Mouse (Mus musculus): ENCODE results near the gene Kansl1. TPM values are rescaled to one million over a fixed set of nuclear protein-coding genes. Genes with fewer than 3 reads are reported as not detected.

Kansl1 gene
- polyA plus RNA-seq, 1 experiment from 2014 or later = 33.8 TPM

DNA sequence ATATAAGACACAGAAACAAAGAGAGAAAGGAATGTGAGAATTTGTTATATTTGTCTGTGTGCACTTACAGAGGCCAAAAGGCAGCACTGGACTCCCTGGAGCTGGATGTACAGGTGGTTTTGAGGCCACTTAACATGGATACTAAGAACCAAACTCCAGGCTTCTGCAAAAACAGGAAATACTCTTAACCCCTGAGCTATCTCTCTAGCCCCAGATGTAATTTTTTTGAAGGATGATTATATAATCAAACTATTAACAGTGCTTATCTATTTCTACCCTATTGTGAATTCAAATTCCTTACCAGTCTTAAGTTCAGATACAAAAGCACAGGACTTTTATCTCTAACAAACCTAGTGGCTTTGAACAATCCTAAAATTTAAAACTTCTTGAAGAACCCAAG, 32.9 kb downstream of the Kansl1 start:
- no peaks in the 10 kb centered on the region for H3K36me3 ChIP-seq
- no peak overlapping the region for H3K4me3 ChIP-seq (replicated peaks)
- H3K9me3 ChIP-seq = no peaks in the 10 kb centered on the region
- no peaks in the 10 kb centered on the region for H3K27me3 ChIP-seq
- peaks cover 33% of the 10 kb centered on the region for H3K4me1 ChIP-seq (replicated peaks)
- no peak for ATAC-seq
- H3K4me2 ChIP-seq (replicated peaks) = no peak overlapping the region
- H3K27ac ChIP-seq = no peak overlapping the region
- no peak overlapping the region for H3K9ac ChIP-seq (replicated peaks)

DNA sequence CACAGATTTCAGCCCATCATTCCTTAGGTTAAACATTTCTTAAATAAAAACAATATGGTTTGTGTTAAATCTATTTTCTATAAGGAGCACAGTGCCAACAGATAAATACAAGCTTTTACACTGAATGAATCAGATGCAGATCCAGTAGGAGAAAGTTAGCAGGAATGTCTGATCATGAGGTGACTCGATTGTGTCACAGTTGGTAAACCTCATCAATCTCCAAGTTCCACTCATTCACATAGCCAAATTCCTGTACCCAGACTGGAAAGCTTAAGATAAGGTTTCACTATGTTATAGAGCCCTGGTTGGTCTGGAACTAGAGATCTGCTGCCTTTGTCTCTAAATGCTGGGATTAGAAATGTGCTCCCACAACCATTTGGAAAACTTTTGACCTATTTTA, 33.5 kb downstream of the Kansl1 start:
- Histone ChIP-seq H3K36me3 (no peaks in the 10 kb centered on the region), H3K4me1 (replicated peaks) (peaks cover 33% of the 10 kb centered on the region), H3K27me3 (no peaks in the 10 kb centered on the region), H3K4me3 (replicated peaks) (no peak overlapping the region), H3K4me2 (replicated peaks) (no peak overlapping the region), H3K9ac (replicated peaks) (no peak overlapping the region), H3K9me3 (no peaks in the 10 kb centered on the region), H3K27ac (no peak overlapping the region)
- WGBS = 88% methylated on average over 1 of the region's 1 CpGs
- ATAC-seq = no peak

DNA sequence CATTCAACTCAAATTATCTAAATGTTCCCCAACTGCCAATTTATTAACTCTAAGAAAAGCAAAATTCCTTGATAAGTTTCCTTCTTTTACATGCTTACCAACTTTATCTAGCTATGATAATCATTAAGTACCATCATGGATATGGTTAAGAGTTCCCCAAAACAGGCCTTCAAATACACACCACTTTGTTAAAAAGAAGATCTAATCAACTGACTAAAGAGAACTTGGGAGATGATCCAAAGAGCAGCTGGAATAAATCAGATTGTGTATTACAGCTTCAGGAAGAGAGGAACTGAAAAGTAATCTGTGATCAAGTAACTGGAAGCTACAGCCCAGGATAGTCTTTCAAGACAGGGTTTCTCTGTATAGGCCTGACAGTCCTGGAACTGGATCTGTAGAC, 36.4 kb downstream of the Kansl1 start:
- peaks cover 15% of the 10 kb centered on the region for H3K4me1 ChIP-seq (replicated peaks)
- no peak for ATAC-seq
- no peaks in the 10 kb centered on the region for H3K27me3 ChIP-seq
- H3K4me2 ChIP-seq (replicated peaks) = no peak overlapping the region
- no peak overlapping the region for H3K9ac ChIP-seq (replicated peaks)
- no peaks in the 10 kb centered on the region for H3K9me3 ChIP-seq
- H3K4me3 ChIP-seq (replicated peaks) = no peak overlapping the region
- H3K36me3 ChIP-seq = no peaks in the 10 kb centered on the region
- H3K27ac ChIP-seq = no peak overlapping the region

DNA sequence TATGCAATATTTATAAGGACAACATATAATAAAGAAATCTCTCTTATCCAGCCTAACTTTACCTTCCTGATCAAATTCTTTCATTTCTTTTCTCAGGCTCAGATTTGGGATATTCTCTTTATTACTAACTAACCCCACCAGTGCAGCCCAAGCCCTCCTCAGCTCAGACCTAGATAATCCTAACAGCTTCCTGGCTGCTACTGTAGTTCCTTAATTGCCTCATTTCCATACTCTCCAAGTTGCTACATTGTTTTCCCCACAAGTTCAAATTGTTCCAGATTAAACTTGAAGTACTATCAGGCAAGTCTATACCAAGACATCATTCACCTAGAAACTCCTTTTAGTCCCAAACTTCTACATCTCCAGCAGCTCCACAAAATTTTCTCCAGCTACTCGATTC, 36.9 kb downstream of the Kansl1 start:
- Histone ChIP-seq H3K36me3 (no peaks in the 10 kb centered on the region), H3K4me3 (replicated peaks) (no peak overlapping the region), H3K9me3 (no peaks in the 10 kb centered on the region), H3K27ac (no peak overlapping the region), H3K9ac (replicated peaks) (no peak overlapping the region), H3K4me2 (replicated peaks) (no peak overlapping the region), H3K27me3 (no peaks in the 10 kb centered on the region), H3K4me1 (replicated peaks) (peaks cover 15% of the 10 kb centered on the region)
- 94% methylated on average over 1 of the region's 1 CpGs for WGBS
- no peak for ATAC-seq

DNA sequence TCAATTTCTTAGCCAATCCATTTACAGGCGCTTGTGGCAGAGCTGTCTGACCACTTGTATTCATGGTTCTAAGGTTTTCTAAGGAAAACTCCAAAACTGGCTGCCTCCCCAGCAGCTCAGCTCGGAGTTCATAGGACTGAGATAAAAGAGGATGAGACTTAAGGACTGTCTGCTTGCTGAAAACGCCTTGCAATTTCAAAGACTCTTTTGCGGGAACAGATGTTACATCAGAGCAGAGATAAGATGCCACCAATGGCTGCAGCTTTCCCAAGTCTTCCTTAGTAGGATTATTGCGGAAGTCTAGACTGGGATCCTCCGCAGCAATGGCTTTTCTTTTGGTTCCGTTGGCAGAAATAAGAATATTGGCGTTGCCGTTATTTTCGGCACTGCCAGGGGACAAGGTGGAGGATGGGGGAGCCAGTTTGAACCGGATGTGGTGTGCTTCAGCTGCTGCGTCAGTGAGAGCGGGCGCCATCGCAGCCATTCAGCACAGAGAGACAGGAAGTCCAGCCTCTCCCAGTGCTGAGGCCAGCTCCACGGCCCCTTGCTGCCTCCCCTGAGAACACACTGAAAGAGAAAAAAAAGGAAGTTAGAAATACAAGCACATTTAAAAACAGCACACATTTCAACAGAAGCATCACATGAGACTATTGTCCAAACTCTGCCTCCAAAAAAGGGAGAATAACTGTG, 43.8 kb downstream of the Kansl1 start:
- no peak overlapping the region for H3K4me2 ChIP-seq (replicated peaks)
- WGBS = 89% methylated on average over 16 of the region's 16 CpGs
- no peak overlapping the region for H3K9ac ChIP-seq (replicated peaks)
- no peak overlapping the region for H3K4me3 ChIP-seq (replicated peaks)
- no peak overlapping the region for H3K27ac ChIP-seq
- no peaks in the 10 kb centered on the region for H3K9me3 ChIP-seq
- H3K36me3 ChIP-seq = peaks cover 20% of the 10 kb centered on the region
- no peaks in the 10 kb centered on the region for H3K27me3 ChIP-seq
- no peaks in the 10 kb centered on the region for H3K4me1 ChIP-seq (replicated peaks)
- ATAC-seq = no peak

DNA sequence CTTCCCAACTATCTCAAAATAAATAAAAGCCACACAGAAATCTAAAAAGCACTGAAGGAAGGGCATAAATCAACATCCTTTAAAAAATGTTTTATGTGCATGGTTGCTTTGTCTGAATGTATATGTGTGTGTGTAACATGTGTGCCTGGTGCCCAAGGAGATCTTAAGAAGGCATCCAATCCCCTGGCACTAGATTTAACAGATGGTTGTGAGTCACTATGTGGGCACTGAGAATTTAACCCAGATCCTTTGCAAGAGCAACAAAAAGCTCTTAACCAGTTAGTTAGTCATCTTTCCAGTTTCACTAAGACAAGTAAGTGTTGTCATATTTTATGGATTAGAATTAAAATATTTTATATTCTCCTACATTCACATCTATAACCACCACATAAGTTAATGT, 56.4 kb downstream of the Kansl1 start:
- no peak for ATAC-seq
- no peaks in the 10 kb centered on the region for H3K27me3 ChIP-seq
- peaks cover 13% of the 10 kb centered on the region; the same call in 1 of the 2 replicates for H3K36me3 ChIP-seq
- H3K4me2 ChIP-seq (replicated peaks) = no peak overlapping the region
- no peak overlapping the region for H3K4me3 ChIP-seq (replicated peaks)
- H3K27ac ChIP-seq = no peak overlapping the region
- no peaks in the 10 kb centered on the region for H3K9me3 ChIP-seq
- H3K9ac ChIP-seq (replicated peaks) = no peak overlapping the region
- H3K4me1 ChIP-seq (replicated peaks) = no peaks in the 10 kb centered on the region; the same call in 1 of the 2 replicates

DNA sequence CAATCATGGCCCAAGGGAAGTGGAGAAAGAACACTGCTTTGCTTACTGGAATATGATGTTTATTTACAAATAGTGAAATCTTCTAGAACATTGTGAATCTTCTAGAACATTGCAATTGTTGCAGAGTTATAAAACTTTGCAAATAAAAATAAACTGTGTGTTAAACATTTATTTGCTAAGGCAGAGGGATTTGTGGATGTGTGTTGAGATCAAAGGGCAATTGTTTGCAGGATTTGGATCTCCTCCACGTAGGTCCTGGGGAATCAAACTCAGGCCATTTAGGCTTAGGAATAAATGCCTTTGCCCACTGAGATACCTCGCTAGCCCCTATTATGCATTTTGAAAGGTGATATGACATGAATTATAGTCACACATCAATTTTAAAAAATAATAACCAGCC, 61.3 kb downstream of the Kansl1 start:
- no peak for ATAC-seq
- H3K27ac ChIP-seq = no peak overlapping the region
- no peaks in the 10 kb centered on the region; the same call in 1 of the 2 replicates for H3K4me1 ChIP-seq (replicated peaks)
- no peak overlapping the region for H3K4me2 ChIP-seq (replicated peaks)
- H3K9me3 ChIP-seq = no peaks in the 10 kb centered on the region
- no peak overlapping the region for H3K9ac ChIP-seq (replicated peaks)
- 55% methylated on average over 2 of the region's 2 CpGs for WGBS
- H3K4me3 ChIP-seq (replicated peaks) = no peak overlapping the region
- no peaks in the 10 kb centered on the region for H3K27me3 ChIP-seq
- peaks cover 16% of the 10 kb centered on the region; the same call in 1 of the 2 replicates for H3K36me3 ChIP-seq

DNA sequence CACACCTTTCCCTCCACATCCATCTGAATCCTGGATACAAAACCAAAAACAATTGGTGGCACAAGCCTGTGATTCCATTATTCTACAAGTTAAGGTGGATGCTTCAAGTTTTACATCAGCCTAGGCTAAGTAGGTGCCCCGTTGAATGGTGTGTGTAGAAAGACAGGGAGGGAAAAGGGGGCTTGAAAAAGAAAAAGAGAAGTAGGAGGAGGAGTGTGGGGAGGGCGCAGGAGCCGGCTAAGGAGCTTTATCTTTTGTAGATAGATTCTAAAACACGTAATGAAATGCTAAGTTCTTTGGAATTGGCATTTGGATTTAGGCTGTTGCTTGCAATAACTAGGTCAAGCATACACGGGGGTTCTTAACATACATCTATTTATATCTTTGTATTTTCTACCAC, 67.7 kb downstream of the Kansl1 start:
- Histone ChIP-seq H3K27me3 (no peaks in the 10 kb centered on the region), H3K4me2 (replicated peaks) (no peak overlapping the region), H3K4me3 (replicated peaks) (no peak overlapping the region), H3K4me1 (replicated peaks) (peaks cover 22% of the 10 kb centered on the region), H3K9me3 (no peaks in the 10 kb centered on the region), H3K27ac (no peak overlapping the region), H3K36me3 (peaks cover 11% of the 10 kb centered on the region; the same call in 1 of the 2 replicates), H3K9ac (replicated peaks) (no peak overlapping the region)
- WGBS = 49% methylated on average over 5 of the region's 5 CpGs
- no peak for ATAC-seq

DNA sequence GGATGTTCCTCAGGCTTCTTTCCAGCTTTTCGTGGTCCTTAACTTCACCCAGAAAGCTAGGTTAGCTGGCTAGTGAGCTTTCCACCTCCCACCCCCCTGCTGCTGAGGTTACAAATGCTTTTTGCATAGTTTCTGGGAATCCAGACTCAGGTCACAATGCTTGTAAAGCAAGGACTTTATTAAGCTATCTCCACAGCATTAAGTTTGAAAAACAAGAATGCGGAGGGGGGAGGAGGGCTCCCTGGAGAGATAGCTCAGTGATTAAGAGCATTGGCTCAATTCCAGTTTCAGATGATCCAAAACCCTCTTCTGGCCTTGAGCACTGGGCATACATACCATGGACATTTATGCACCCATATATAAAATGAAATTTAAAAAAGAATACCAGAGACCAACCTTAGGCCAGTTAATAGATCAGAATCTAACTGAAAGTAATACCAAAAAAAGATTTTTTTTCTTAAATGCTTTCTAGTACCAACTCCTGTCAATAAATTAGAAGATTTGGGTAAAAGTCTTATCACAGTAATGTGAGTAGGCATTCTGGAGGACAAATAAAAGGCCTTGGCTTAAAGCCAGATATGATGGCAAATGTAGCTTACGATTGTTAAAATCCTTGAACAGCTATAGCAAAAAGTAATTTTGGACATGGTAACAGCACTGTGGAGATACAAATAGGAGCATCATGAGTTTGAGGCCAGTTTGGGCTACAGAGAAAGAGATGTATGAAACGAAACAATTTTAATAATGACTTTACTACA, 69.0 kb downstream of the Kansl1 start:
- no peak for ATAC-seq
- Histone ChIP-seq H3K27me3 (no peaks in the 10 kb centered on the region), H3K36me3 (peaks cover 14% of the 10 kb centered on the region; the same call in 1 of the 2 replicates), H3K4me2 (replicated peaks) (no peak overlapping the region), H3K4me3 (replicated peaks) (no peak overlapping the region), H3K9ac (replicated peaks) (no peak overlapping the region), H3K9me3 (no peaks in the 10 kb centered on the region), H3K27ac (no peak overlapping the region), H3K4me1 (replicated peaks) (peaks cover 22% of the 10 kb centered on the region)
- 66% methylated on average over 4 of the region's 4 CpGs for WGBS

DNA sequence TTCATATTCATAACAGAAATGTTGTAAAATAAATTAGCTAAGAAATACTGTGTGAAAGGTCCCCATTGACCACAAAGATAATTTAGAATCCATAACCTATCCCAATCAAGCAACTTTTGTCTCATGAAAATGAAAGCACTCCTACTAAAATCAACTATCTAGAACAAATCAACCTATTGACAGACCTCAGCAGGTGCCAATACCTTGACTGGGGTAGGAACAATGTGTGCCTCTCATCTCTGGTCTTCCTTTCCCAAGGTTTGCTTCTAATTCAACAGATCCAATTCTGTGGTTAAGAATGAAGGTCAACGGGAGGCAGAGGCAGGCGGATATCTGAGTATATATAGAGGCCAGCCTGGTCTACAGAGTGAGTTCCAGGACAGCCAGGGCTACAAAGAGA, 73.0 kb downstream of the Kansl1 start:
- H3K4me1 ChIP-seq (replicated peaks) = peaks cover 14% of the 10 kb centered on the region
- no peak overlapping the region for H3K4me3 ChIP-seq (replicated peaks)
- H3K9me3 ChIP-seq = no peaks in the 10 kb centered on the region
- no peak overlapping the region for H3K27ac ChIP-seq
- WGBS = 97% methylated on average over 2 of the region's 2 CpGs
- ATAC-seq = no peak
- no peaks in the 10 kb centered on the region for H3K27me3 ChIP-seq
- H3K9ac ChIP-seq (replicated peaks) = no peak overlapping the region
- H3K36me3 ChIP-seq = 0 out of 2 replicates have a peak, but pooled peaks cover 4% of the 10 kb centered on the region
- H3K4me2 ChIP-seq (replicated peaks) = no peak overlapping the region

DNA sequence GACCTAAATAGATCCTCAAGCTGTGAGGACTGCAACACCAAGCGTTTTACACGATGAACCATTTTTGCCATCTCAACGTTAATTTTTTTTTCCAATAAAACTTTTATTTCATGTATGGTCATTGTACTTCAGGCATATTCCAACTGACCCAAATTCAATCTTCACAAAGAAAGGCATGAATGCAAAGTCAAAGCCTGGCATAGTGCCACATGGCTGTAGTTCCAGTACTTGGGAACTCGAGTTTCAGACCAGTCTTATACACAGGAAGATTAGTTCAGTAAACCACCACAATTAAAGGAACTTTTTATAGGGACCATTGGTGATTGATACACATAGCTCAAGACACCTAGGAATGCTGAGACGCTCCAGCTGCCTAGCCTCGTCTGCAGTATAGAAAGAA, 75.5 kb downstream of the Kansl1 start:
- ATAC-seq = no peak
- no peak overlapping the region for H3K27ac ChIP-seq

DNA sequence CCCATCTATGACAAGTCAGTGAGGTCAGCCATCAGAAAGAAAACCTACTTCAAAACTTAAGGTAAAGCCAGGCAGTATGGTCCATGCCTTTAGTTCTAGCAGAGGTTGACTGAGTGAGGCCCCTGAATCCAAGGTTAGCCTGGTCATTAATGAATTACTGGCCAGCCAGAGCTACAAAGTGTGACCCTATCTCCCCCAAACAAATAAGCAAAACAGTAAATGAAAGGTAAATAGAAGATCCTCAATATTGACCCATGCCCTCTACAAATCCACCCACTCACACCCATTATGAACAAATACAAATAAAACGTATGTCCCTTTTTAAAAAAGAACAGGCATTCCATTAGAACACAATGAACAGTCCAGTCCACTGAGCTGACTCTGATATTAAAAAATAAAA, 76.5 kb downstream of the Kansl1 start:
- 83% methylated on average over 1 of the region's 1 CpGs for WGBS
- H3K9ac ChIP-seq (replicated peaks) = no peak overlapping the region
- no peak overlapping the region for H3K4me3 ChIP-seq (replicated peaks)
- ATAC-seq = no peak
- H3K36me3 ChIP-seq = 0 out of 2 replicates have a peak, but pooled peaks cover 4% of the 10 kb centered on the region
- 0 out of 2 replicates have a peak, but pooled peaks cover 2% of the 10 kb centered on the region for H3K4me1 ChIP-seq (replicated peaks)
- no peaks in the 10 kb centered on the region for H3K9me3 ChIP-seq
- no peaks in the 10 kb centered on the region for H3K27me3 ChIP-seq
- no peak overlapping the region for H3K4me2 ChIP-seq (replicated peaks)
- H3K27ac ChIP-seq = no peak overlapping the region

More for the DNA sequence above, 75.5 kb downstream of the Kansl1 start:
- 87% methylated on average over 6 of the region's 6 CpGs for WGBS
- Histone ChIP-seq H3K27me3 (no peaks in the 10 kb centered on the region), H3K9ac (replicated peaks) (no peak overlapping the region), H3K36me3 (0 out of 2 replicates have a peak, but pooled peaks cover 4% of the 10 kb centered on the region), H3K4me2 (replicated peaks) (no peak overlapping the region), H3K9me3 (no peaks in the 10 kb centered on the region), H3K4me1 (replicated peaks) (0 out of 2 replicates have a peak, but pooled peaks cover 2% of the 10 kb centered on the region), H3K4me3 (replicated peaks) (no peak overlapping the region)
